Mouse (Mus musculus) heart, adult 2 months (tissue): ENCODE data around the gene Cd244a. TPM values are rescaled to one million over a fixed set of nuclear protein-coding genes. Genes with fewer than 3 reads are reported as not detected.

Source experiments
- DNase-seq, 2 experiments: peaks; one replicate each; pipeline ENCODE4 v3.0.0; 2021
- H3K27ac ChIP-seq: fragments of 200-600 bp; 2 replicates; pipeline ENCODE4 v1.8.1; 2022
- H3K27me3 ChIP-seq: fragments of 200-500 bp; 2 replicates; pipeline ENCODE4 v1.6.1; 2012; ENCODE audit warnings: mild to moderate bottlenecking, low read length, inconsistent platforms, mixed read lengths; ENCODE audit not compliant: control insufficient read depth, insufficient read depth
- H3K36me3 ChIP-seq: fragments of 200-500 bp; 2 replicates; pipeline ENCODE4 v1.6.1; 2012; ENCODE audit warnings: low read length, inconsistent platforms; ENCODE audit not compliant: control insufficient read depth, insufficient read depth
- H3K4me1 ChIP-seq: fragments of 200-500 bp; 2 replicates; pipeline ENCODE4 v1.6.1; 2011; ENCODE audit warnings: low read length; ENCODE audit not compliant: control insufficient read depth, insufficient read depth
- H3K4me3 ChIP-seq: fragments of 200-600 bp; 2 replicates; pipeline ENCODE4 v1.8.1; 2022
- H3K79me2 ChIP-seq: fragments of 200-500 bp; replicated peaks from 2 replicates; pipeline ENCODE4 v1.6.1; 2012; ENCODE audit warnings: mild to moderate bottlenecking, inconsistent platforms, low read length, moderate library complexity, mixed read lengths; ENCODE audit not compliant: control insufficient read depth, insufficient read depth
- H3K9ac ChIP-seq: fragments of 200-500 bp; 2 replicates; pipeline ENCODE4 v1.6.1; 2012; ENCODE audit warnings: low read depth, mild to moderate bottlenecking, control low read depth, inconsistent platforms, low read length, mixed read lengths
- CTCF ChIP-seq: fragments of 200-600 bp; IDR thresholded peaks from 2 replicates; pipeline ENCODE4 v1.8.1; 2022; ENCODE audit warnings: antibody characterized with exemption, mild to moderate bottlenecking, moderate library complexity
- EP300 ChIP-seq: fragments of 200-500 bp; IDR thresholded peaks from 2 replicates; pipeline ENCODE4 v1.6.1; 2011; ENCODE audit warnings: low read depth, low read length, control low read depth; ENCODE audit not compliant: insufficient read depth
- POLR2A ChIP-seq: fragments of 200-500 bp; IDR thresholded peaks from 2 replicates; pipeline ENCODE4 v1.6.1; 2011; ENCODE audit warnings: mild to moderate bottlenecking, low read depth, low read length, control low read depth; ENCODE audit not compliant: insufficient read depth
- WGBS: fragments of 180-500 bp; shearing (Covaris S2); methylation state at CpG from one replicate; pipeline ENCODE4 v1.1.7; 2018; 5-methylcytosine and 5-hydroxymethylcytosine counted together
- intact Hi-C: fragments of 180-260 bp; cut with DNase I; formaldehyde crosslinking; loops from one replicate; pipeline ENCODE4 v1.15.1; 2025
- polyA plus RNA-seq: library from polyadenylated mRNA; depleted of rRNA; stranded (reverse); fragments of >200 nt; gene quantifications from 2 replicates; pipeline ENCODE4 v1.2.3, GENCODE M21; 2012
- total RNA-seq, 2 experiments: library from RNA; stranded (reverse); gene quantifications; 2 replicates each; pipeline ENCODE4 v1.2.3; 2021

Cd244a gene
- total and polyA plus RNA-seq, 3 experiments, result 0.21 to 0.88 (median 0.36) TPM

- TF ChIP-seq POLR2A, result no peak
- no peak for TF ChIP-seq CTCF
- TF ChIP-seq EP300, result no peak
- no peaks in the 10 kb centered on the region for H3K79me2 ChIP-seq
- no peak overlapping the region for H3K27ac ChIP-seq
- no peaks in the 10 kb centered on the region for H3K27me3 ChIP-seq
- H3K36me3 ChIP-seq, result no peaks in the 10 kb centered on the region
- intact Hi-C loops, result no loop called here
- no peak overlapping the region for H3K9ac ChIP-seq
- DNase-seq, result no peak
- WGBS, result 68% methylated on average over 11 of the region's 11 CpGs
- H3K4me1 ChIP-seq, result peaks cover 4% of the 10 kb centered on the region
- H3K4me3 ChIP-seq, result no peak overlapping the region
These were observed 5.3 kb upstream of the Cd244a start for GRCm38 (mm10) chr1:171553359-171554341.

GRCm38 (mm10) chr1:171556366-171556765 is 2.6 kb upstream of the Cd244a start:
- Histone ChIP-seq H3K27me3 (no peaks in the 10 kb centered on the region), H3K36me3 (no peaks in the 10 kb centered on the region), H3K4me3 (no peak overlapping the region), H3K4me1 (peaks cover 4% of the 10 kb centered on the region), H3K9ac (no peak overlapping the region), H3K27ac (no peak overlapping the region), H3K79me2 (no peaks in the 10 kb centered on the region)
- 73% methylated on average over 2 of the region's 2 CpGs for WGBS
- no peak for DNase-seq
- TF ChIP-seq CTCF, result no peak
- intact Hi-C loops, result no loop called here

DNA sequence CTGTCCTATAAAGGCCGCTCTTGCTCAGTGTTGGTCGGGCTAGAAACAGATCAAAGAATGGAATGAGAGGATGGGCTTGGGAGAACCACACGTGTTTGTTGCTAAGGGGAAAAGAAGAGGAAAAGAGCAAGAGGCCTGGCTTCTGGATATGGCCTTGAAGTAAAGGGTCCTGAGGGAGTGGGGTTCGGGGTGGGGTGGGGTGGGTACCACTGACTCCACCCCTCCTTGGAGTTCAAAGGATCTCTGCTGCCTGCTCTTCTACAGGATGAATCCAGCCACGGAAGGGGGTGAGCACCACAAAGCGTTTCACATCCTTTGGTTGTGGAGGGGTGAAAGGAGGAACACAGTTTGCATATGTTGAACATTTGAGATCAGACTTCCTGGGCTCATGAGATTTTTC is 586 bp upstream of the Cd244a start:
- intact Hi-C loops, result no loop called here
- Histone ChIP-seq H3K36me3 (no peaks in the 10 kb centered on the region), H3K27me3 (no peaks in the 10 kb centered on the region), H3K9ac (no peak overlapping the region), H3K4me3 (no peak overlapping the region), H3K27ac (no peak overlapping the region), H3K4me1 (peaks cover 3% of the 10 kb centered on the region), H3K79me2 (no peaks in the 10 kb centered on the region)
- TF ChIP-seq CTCF (no peak), POLR2A (no peak), EP300 (no peak)
- no peak for DNase-seq
- 73% methylated on average over 6 of the region's 6 CpGs for WGBS

GRCm38 (mm10) chr1:171560262-171560661 is 1.3 kb downstream of the Cd244a start:
- Histone ChIP-seq H3K27ac (no peak overlapping the region), H3K36me3 (no peaks in the 10 kb centered on the region), H3K4me1 (no peaks in the 10 kb centered on the region), H3K79me2 (no peaks in the 10 kb centered on the region), H3K27me3 (no peaks in the 10 kb centered on the region), H3K9ac (no peak overlapping the region), H3K4me3 (no peak overlapping the region)
- TF ChIP-seq CTCF (no peak), POLR2A (no peak), EP300 (no peak)
- intact Hi-C loops, result no loop called here
- no peak for DNase-seq
- WGBS, result 39% methylated on average over 2 of the region's 2 CpGs

GRCm38 (mm10) chr1:171561200-171561599 is 2.2 kb downstream of the Cd244a start:
- TF ChIP-seq EP300 (no peak), POLR2A (no peak), CTCF (no peak)
- H3K4me3 ChIP-seq, result no peak overlapping the region
- peak in 1 of 2 experiments; percentile 27 for DNase-seq
- H3K4me1 ChIP-seq, result no peaks in the 10 kb centered on the region
- intact Hi-C loops, result no loop called here
- H3K27me3 ChIP-seq, result no peaks in the 10 kb centered on the region
- no peak overlapping the region for H3K27ac ChIP-seq
- H3K9ac ChIP-seq, result no peak overlapping the region
- no peaks in the 10 kb centered on the region for H3K79me2 ChIP-seq
- WGBS, result 83% methylated on average over 1 of the region's 1 CpGs
- H3K36me3 ChIP-seq, result no peaks in the 10 kb centered on the region

GRCm38 (mm10) chr1:171561639-171562225 is 2.7 kb downstream of the Cd244a start:
- H3K36me3 ChIP-seq, result no peaks in the 10 kb centered on the region
- intact Hi-C loops, result no loop called here
- 52% methylated on average over 8 of the region's 11 CpGs for WGBS
- no peaks in the 10 kb centered on the region for H3K4me1 ChIP-seq
- no peak overlapping the region for H3K27ac ChIP-seq
- H3K79me2 ChIP-seq, result no peaks in the 10 kb centered on the region
- H3K9ac ChIP-seq, result no peak overlapping the region
- TF ChIP-seq EP300, result no peak
- no peak for TF ChIP-seq CTCF
- TF ChIP-seq POLR2A, result no peak
- H3K27me3 ChIP-seq, result no peaks in the 10 kb centered on the region
- no peak overlapping the region for H3K4me3 ChIP-seq
- DNase-seq, result peak in 1 of 2 experiments; percentile 13
